In the genomic region with DNA sequence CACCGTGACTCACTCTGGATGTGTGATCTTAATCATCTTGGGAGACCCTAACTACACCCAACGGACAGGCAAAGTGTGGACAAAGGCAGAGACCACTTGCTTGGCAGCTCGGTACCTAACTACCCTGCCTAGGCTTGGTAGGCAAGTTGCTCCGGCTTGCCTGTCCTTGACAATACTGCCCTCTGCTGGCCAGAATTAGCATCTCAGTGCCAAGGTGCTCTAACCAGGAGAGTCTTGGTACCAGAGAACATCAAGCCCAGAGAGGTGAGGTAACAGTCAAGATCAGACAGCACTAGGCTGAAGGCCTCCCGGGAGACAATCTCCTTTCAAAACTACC, we compare ENCODE assay signal across 9 mouse cellular contexts. TPM values are rescaled to one million over a fixed set of nuclear protein-coding genes. Genes with fewer than 3 reads are reported as not detected.
DNase-seq lines count a peak whose midpoint lies in the region; ATAC-seq and TF ChIP-seq lines count a peak whose summit lies in the region.
"Had no signal": no experiment of that assay in that cellular context is flagged by ENCODE, and none has a peak within 500 bp of the region (broad histone marks: within the 10 kb centered on the region; RNA-seq: fewer than 3 reads in every experiment).

No protein-coding gene starts in this region.

- TF ChIP-seq EP300 in heart, adult 2 months (IDR thresholded peaks at IDR 0.05; ENCODE audit: insufficient read depth, low read depth, low read length), result peak; percentile 51; the same call in 1 of the 2 replicates

- H3K9ac ChIP-seq in heart, adult 2 months (ENCODE audit: low read depth, low read length), result no peak overlapping the region
- no peak overlapping the region for H3K9ac ChIP-seq in limb, embryonic 11.5 days (ENCODE audit: low read length)

- WGBS in heart, adult 2 months, result 13% methylated on average over 5 of the region's 5 CpGs
- WGBS in limb, embryonic 11.5 days, result 16% methylated on average over 5 of the region's 5 CpGs

- H3K9me3 ChIP-seq in limb, embryonic 11.5 days (ENCODE audit: control insufficient read depth, low read length), result no peaks in the 10 kb centered on the region

- H3K4me3 ChIP-seq in heart, adult 2 months, result no peak overlapping the region
- no peak overlapping the region for H3K4me3 ChIP-seq in limb, embryonic 11.5 days (ENCODE audit: low read depth, low read length)
- H3K4me3 ChIP-seq: myocyte had no signal

- H3K4me2 ChIP-seq in limb, embryonic 11.5 days (ENCODE audit: low read depth, severe bottlenecking), result no peak overlapping the region

- no peak for TF ChIP-seq POLR2A in heart, adult 2 months (IDR thresholded peaks at IDR 0.05; ENCODE audit: insufficient read depth, low read depth, low read length)

- no peak overlapping the region for H3K27ac ChIP-seq in heart, adult 2 months
- H3K27ac ChIP-seq in limb, embryonic 11.5 days (replicated peaks; ENCODE audit: low read depth, low read length), result no peak overlapping the region

- ATAC-seq in limb, embryonic 11.5 days (ENCODE audit: insufficient number of reproducible peaks, low FRiP score, low TSS enrichment, low read depth), result 0 out of 2 replicates have a peak, but pooled peaks have one; percentile 44
- peak; percentile 66 for ATAC-seq in monocyte, adult 5-6 weeks (replicated peaks; ENCODE audit: insufficient number of reproducible peaks, low FRiP score, low TSS enrichment, poor library complexity, severe bottlenecking)

- no peaks in the 10 kb centered on the region for H3K79me2 ChIP-seq in heart, adult 2 months (replicated peaks; ENCODE audit: control insufficient read depth, insufficient read depth, low read length)

- no peaks in the 10 kb centered on the region for H3K4me1 ChIP-seq in heart, adult 2 months (ENCODE audit: control insufficient read depth, insufficient read depth, low read length)
- H3K4me1 ChIP-seq in limb, embryonic 11.5 days (ENCODE audit: control insufficient read depth, insufficient read depth, low read length), result no peaks in the 10 kb centered on the region; the same call in 1 of the 2 replicates

- peak; percentile 97 for TF ChIP-seq CTCF in heart, adult 2 months (IDR thresholded peaks at IDR 0.05)

- intact Hi-C loops in heart, adult 2 months (cut with DNase I), result loop anchor here (1.0 to 5.0 kb wide), 2 partner anchors 348 to 425 kb away; no protein-coding TSS in a partner anchor
- intact Hi-C loops in heart, postnatal 25 days (cut with DNase I), result loop anchor here (1.0 to 5.0 kb wide), 2 partner anchors 348 to 425 kb away; no protein-coding TSS in a partner anchor

- no peaks in the 10 kb centered on the region for H3K36me3 ChIP-seq in heart, adult 2 months (ENCODE audit: control insufficient read depth, insufficient read depth, low read length)
- no peaks in the 10 kb centered on the region for H3K36me3 ChIP-seq in limb, embryonic 11.5 days (ENCODE audit: control insufficient read depth, insufficient read depth, low read length)

- H3K27me3 ChIP-seq in heart, adult 2 months (ENCODE audit: control insufficient read depth, insufficient read depth, low read length), result no peaks in the 10 kb centered on the region
- no peaks in the 10 kb centered on the region for H3K27me3 ChIP-seq in limb, embryonic 11.5 days (ENCODE audit: control insufficient read depth, insufficient read depth, low read length)

- DNase-seq in heart, adult 2 months, result peak; percentile 60 to 82
- DNase-seq in heart, postnatal 25 days (ENCODE audit: low spot score), result no peak
- DNase-seq in cerebellum, adult 9-11 months, result peak; percentile 78
- DNase-seq in frontal cortex, postnatal 25 days (ENCODE audit: low spot score in 2 of 2), result peak; percentile 73 to 74
- peak; percentile 85 for DNase-seq in kidney, adult 18-20 months
- peak; percentile 92 for DNase-seq in limb, embryonic 11.5 days (ENCODE audit: low spot score)
- DNase-seq in spleen, postnatal 36 days (ENCODE audit: low spot score in 2 of 2), result peak; percentile 43 to 45

RNA-seq across cellular contexts. Expression of a gene that starts 19.9 kb away (rescaled TPM):
- total RNA-seq in heart, adult 2 months (2021), result 1 to 10 TPM; 2.8 to 3.4 TPM
- polyA plus RNA-seq in heart, adult 2 months (2012; rRNA removed), result 3.3 and 3.5 TPM in 2 replicates
- total RNA-seq in heart, postnatal 25 days (2021), result 1 to 10 TPM; 3.5 to 3.6 TPM
- 4.0 and 4.2 TPM in 2 replicates for polyA plus RNA-seq in limb, embryonic 11.5 days (2014; fragmentation: Nextera tagmentation; extraction: Ambion mirVana)
- 0.57 to 0.97 TPM in 2 of 3 replicates, not detected in the other for total RNA-seq in monocyte, adult 5-6 weeks (2017)

RNA-seq across cellular contexts. Expression of a gene that starts 45.6 kb away (rescaled TPM):
- total RNA-seq in heart, adult 2 months (2021), result under 1 TPM in 1 of 2 experiments, not detected in 1; 0.09 TPM
- 0.03 and 0.18 TPM in 2 replicates for polyA plus RNA-seq in heart, adult 2 months (2012; rRNA removed)
- under 1 TPM in 1 of 2 experiments, not detected in 1; 0.11 TPM for total RNA-seq in heart, postnatal 25 days (2021)
- polyA plus RNA-seq in limb, embryonic 11.5 days (2014; fragmentation: Nextera tagmentation; extraction: Ambion mirVana), result 0.10 and 0.20 TPM in 2 replicates
- total RNA-seq in monocyte, adult 5-6 weeks (2017), result not detected in 3 replicates
- polyA plus RNA-seq: myocyte had no signal

RNA-seq across cellular contexts. Expression of a gene that starts 54.4 kb away (rescaled TPM):
- total RNA-seq in heart, adult 2 months (2021), result under 1 TPM; 0.16 to 0.27 TPM
- polyA plus RNA-seq in heart, adult 2 months (2012; rRNA removed), result 0.72 and 0.85 TPM in 2 replicates
- under 1 TPM; 0.18 to 0.39 TPM for total RNA-seq in heart, postnatal 25 days (2021)
- 2.1 and 2.6 TPM in 2 replicates for polyA plus RNA-seq in limb, embryonic 11.5 days (2014; fragmentation: Nextera tagmentation; extraction: Ambion mirVana)
- total RNA-seq in monocyte, adult 5-6 weeks (2017), result 4.6 to 9.7 TPM (median 5.0 TPM) in 3 replicates
- polyA plus RNA-seq: myocyte had no signal
